Mouse (Mus musculus): Measurements from ENCODE around the gene Gm8947.
"Not testable (repeated sequence)": the region's sequence is repeated elsewhere in the genome, so short reads cannot be mapped to it uniquely, and the experiment has no call there.

GRCm38 (mm10) chr1:151208493-151208892 is 16.3 kb downstream of the Gm8947 start:
- TF ChIP-seq CTCF, EP300 (IDR thresholded peaks at IDR 0.05; ENCODE audit: low read depth): not testable (repeated sequence)
